Mouse (Mus musculus): Measurements from ENCODE around the gene Tmem136.
"Not testable (repeated sequence)": the region's sequence is repeated elsewhere in the genome, so short reads cannot be mapped to it uniquely, and the experiment has no call there.

Tmem136 gene

GRCm38 (mm10) chr9:43116134-43116996, at the start of gene Tmem136:
Gene Tmem136 (minus strand): TSS chr9:43116570.
- DNase-seq = peak; percentile 74

- no peak for DNase-seq
These were observed 39.6 kb upstream of the Tmem136 start for GRCm38 (mm10) chr9:43155960-43156359.

GRCm38 (mm10) chr9:43151779-43152178, 35.4 kb upstream of the Tmem136 start:
- DNase-seq = no peak

DNA sequence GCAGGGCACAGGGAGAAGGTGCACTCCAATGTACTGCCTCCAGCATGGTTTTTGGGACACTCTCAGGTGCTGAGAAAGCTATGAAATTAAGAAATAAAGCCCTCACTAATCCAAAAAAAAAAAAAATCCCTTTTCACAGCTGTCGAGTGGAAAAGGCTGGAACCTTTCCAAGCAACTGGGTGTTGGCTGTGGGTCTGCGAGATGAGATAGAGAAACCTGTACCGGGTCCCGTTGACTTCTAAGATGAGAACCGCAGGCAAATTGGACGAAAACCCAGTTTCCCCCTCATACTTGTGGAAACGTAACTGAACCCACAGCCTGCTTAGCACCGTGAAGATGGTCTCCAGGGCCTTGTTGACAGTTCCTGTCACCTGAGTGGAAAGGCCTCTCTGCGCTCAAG, 34.6 kb upstream of the Tmem136 start:
- no peak for DNase-seq

GRCm38 (mm10) chr9:43150075-43150474, 33.7 kb upstream of the Tmem136 start:
- DNase-seq = no peak

DNA sequence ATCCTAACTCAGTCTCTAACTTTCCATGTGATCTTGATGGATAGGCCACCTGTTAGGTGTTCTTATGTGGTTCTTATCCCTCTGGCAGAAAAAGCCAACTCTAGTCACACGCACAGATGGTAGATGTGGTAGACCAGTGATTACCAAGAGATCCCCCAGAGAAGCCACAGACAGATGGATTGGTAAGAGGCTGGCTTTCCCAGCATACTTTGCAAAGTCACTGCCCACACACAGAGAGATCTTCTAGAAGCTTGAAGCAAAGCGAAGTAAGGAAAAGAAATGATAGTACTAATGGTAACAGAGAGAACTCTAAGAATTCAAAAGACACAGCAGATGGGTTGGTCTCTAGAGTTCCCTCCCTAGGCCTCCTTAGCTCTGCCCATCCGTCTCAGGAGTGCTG, 33.1 kb upstream of the Tmem136 start:
- no peak for DNase-seq

DNA sequence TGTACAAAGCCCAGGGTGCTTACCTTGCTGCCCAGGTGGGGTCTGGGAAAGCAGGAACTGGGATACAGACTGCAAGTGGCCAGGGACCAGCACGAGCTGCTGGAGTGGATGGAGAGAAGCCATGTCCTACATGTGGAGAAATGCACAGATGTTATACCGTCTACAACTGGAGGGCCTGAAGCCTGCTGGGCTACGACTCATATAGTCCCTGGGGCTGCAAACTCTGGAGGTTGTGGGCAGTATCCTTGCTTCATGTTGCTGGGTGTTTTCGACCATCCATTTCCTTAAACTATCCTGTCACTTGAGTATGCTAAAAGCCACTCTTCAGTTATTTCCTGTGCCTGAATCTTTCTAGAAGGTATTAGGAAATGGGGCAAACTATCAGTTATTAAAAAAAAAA, 28.8 kb upstream of the Tmem136 start:
- no peak for DNase-seq

DNA sequence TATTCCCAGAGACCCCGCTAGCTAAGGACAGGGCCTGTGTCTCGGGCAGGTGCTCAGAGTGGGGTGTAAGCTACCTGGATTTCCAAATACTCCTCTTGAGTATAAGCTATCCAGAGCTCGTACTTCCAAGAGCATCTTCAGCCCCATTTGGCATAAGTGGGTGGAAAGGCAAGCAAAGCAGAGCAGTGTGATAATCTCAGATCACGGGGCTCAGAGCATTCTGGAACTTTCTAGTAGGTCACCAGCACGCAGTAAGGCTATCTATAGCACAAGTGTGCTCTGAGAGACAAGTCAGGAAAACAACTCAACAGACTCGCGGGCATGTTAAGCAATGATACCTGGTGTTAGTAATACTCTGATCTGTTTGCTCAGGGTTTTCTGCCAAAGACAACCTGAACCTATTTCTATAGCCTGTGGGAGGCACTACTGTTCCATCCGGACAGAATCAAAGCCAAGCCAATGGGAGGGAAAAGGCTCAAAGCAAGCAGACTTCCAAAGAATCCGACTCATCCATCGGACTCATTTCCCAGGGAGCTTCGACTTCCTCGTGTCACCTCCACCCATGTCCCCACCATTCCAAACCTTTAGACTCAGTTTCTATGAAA, 27.9 kb upstream of the Tmem136 start:
- no peak for DNase-seq

DNA sequence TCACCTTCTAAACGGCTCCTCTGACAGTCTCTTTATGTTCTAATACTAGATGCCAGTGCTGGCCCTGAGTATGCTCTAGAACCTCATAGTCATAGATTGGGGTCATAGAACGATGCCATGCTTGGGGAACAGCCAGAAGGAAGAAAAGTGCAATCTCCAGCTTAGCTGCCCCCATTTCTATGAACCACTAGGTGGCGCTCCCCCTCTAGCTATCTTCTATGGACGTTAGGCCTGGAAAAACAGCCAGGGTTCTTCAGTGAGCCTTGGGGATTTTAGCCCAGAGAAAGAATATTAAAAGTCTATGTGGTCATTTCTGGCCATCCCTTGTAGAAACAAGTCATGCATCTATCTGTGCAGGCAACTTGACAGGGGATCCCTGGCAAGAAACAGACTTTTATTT, 25.5 kb upstream of the Tmem136 start:
- peak; percentile 39 for DNase-seq

DNA sequence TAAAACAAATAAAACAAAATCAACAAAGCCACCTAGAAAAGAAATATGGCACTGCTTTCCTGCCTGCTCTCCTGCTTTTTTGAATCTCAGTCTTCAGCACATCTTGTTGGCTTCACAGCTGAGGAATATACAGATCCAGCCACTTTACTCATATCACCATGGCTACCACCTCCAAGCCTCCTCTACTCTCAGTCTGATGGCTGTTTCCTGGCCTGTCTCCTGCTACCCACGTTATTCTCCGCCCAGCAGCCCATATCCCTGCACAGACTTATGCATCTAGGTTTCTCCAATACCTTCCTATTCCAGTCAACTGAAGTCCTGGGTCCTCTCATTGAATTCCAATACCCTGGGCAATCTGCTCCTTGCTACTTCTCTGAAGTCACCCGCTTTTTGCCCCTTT, 17.2 kb upstream of the Tmem136 start:
- no peak for DNase-seq

DNA sequence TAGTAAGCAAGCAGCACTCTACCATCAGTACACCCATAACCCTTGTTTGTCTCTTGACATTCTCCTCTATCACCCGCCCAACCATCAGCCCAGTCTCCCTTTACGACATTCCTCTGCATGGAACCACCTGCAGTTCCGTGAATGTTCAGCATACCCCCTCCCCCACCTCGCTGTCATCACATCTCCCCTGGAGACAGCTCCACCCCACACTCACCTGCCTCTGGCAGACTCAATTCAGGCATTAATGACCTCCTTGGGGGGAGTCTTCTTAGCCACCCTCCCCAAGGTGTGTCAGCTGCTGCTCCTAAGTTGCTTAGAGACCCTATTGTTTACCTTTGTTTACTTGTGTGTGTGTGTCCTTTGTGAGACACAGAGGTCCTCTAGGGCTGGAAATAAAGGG, 16.0 kb upstream of the Tmem136 start:
- DNase-seq = no peak

GRCm38 (mm10) chr9:43131940-43132339, 15.6 kb upstream of the Tmem136 start:
- no peak for DNase-seq

DNA sequence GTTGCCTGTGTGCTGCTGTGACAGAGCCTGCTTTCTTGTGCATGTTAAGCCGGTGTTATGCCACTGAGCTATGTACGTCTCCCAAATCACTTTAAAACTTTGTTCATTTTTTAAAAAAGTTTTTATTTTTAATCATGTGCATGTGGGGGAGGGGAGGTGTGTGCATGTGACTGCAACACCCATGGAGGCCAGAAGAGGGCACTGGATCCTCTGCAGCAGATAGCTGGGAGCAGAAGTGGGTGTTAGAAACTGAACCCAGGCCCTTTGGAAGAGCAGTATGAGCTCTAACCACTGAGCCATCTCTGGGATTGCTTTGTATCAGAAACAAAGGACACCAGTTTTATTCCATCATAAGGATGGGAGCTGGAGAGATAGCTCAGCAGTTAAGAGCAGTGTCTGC, 14.3 kb upstream of the Tmem136 start:
- DNase-seq = no peak

DNA sequence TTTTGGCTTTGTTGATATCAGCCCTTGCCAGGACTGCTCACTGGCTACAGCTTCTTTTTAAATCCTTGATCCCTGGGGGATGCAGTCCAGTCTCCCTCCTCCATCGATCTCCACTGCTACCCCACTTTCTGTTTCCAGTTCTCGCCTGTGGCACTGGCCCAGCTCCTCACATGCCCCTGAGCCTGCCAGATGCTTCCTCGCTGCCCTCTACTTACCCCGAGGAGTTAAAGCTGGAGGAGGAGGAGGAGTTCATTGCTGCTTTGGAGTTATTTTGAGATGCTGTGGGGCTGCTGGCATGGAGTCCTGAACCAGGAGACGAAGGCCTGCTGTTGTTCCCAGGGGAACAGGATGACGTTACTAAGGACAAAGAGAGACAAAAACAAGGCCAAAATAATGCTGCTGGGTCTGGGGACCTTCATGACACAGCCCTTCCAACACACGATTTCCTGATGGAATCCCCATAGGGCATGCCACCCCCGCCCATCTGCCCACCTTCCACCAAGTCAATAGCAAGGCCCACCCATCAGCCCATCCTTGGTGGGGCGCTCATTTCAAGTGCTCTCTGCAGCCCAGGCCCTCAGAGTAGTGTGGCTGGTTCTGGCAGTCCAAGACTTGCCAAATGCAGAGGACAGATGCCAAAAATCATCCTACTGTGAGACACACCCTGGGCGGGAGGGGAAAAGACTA, 10.9 kb upstream of the Tmem136 start:
- no peak for DNase-seq

DNA sequence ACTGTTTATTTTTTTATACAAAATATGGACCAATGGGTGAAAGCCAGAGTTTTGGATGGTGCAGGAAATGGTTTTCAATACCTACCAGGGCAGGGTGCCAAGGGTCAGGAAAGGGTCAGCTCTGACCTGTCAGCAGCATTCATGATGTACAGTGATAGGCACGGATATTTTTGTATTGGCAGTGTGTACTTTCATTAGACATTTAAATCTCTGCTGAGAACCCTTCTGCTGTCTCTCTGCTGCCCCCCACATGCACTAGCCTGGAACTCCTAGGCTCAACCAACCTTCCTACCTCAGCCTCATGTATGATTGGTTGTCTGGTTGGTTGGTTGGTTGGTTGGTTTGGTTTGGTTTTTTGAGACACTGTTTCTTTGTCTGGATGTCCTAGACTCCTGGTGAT, 6.0 kb upstream of the Tmem136 start:
- DNase-seq = no peak

DNA sequence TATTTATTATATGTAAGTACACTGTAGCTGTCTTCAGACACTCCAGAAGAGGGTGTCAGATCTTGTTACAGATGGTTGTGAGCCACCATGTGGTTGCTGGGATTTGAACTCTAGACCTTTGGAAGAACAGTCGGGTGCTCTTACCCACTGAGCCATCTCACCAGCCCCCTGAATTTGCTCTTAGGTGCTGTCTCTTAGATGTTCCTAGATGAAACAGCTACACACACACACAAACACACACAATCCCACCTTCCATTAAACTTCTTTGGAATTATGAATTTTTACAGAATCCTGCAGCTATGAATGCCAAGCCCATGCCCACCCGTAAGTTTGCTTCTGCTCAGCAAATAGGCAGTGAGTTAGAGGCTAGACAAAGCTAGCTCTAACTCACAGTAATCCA, 5.6 kb upstream of the Tmem136 start:
- not testable (repeated sequence) for DNase-seq

- no peak for DNase-seq
These were observed 597 bp upstream of the Tmem136 start for GRCm38 (mm10) chr9:43116997-43117336.

- no peak for DNase-seq
These were observed 788 bp downstream of the Tmem136 start for GRCm38 (mm10) chr9:43115431-43116133.

GRCm38 (mm10) chr9:43114833-43115232, 1.5 kb downstream of the Tmem136 start:
- DNase-seq = no peak

- DNase-seq = no peak
These were observed 5.9 kb downstream of the Tmem136 start for GRCm38 (mm10) chr9:43110286-43110980.

DNA sequence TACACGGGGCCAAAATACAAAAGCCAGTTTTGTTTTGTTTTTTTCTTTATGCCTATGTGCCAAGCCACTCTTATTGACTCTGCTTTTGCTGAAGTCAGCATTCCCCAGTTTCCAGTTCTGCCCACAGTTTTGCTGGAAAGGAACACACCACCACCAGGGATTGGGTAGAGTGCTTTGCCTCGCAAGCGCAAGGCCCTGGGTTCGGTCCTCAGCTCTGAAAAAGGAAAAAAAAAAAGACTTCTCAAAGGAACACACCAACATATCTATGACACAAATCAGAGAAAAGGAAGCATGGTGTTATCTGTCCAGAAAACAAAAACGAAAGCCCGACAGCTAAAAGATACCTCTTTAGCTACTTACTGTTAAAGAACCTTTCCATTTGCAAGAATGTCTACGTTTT, 7.2 kb downstream of the Tmem136 start:
- DNase-seq = no peak

- DNase-seq = no peak
These were observed 7.6 kb downstream of the Tmem136 start for GRCm38 (mm10) chr9:43108721-43109120.

GRCm38 (mm10) chr9:43108081-43108480, 8.3 kb downstream of the Tmem136 start:
- no peak for DNase-seq

All from cerebellum, adult 11 months (tissue).